Mouse (Mus musculus): Measurements from ENCODE around the gene Smg7.
"Not testable (repeated sequence)": the region's sequence is repeated elsewhere in the genome, so short reads cannot be mapped to it uniquely, and the experiment has no call there.

- not testable (repeated sequence) for TF ChIP-seq CTCF, EP300 (IDR thresholded peaks at IDR 0.05)
These were observed 14.4 kb downstream of the Smg7 start for GRCm38 (mm10) chr1:152888086-152888485.

Measured in lung, postnatal 0 days (tissue).